Mouse (Mus musculus): ENCODE measurements at regions not wholly inside any gene's neighbourhood (a gene's known extent, or its start where the extent isn't known, plus 50 kb on each side); places are given as distances from the start of the nearest gene placed in this dataset.

DNA sequence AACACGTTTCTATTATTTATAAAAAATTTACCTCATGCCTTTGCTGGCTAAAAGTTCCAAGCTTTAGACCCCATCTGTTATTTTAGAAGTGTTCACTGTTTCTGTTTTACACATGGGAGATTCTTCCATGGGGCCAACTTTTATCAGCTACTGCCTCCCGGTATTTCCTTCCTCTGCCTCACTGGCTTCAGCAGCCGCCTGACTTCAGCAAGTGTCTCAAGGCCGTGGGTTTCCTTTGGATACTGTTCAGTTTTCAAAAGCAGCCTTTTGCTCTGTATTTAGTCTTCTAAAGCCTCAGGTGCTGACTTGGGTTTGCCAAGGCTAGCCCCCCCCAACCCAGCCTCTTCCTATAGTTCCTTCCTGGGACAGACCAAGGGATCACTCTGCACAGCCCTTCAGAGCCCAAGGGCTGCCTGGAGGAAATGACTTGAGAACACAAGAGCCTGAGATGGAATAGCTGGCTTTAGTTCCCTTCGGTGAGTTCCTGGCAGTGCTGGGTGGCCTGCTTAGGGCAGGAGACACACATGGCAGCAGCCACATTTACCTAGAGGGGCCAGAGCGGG is 75.1 kb upstream of the Itga6 start:
- Histone ChIP-seq H3K27ac (ENCODE audit: insufficient read depth, low read depth, low read length) (peak overlapping the region; percentile 64), H3K27me3 (replicated peaks; ENCODE audit: control insufficient read depth, insufficient read depth, low read length) (no peaks in the 10 kb centered on the region), H3K4me3 (ENCODE audit: insufficient read depth, low read depth, low read length) (no peak overlapping the region), H3K4me1 (ENCODE audit: control insufficient read depth, insufficient read depth, low read length) (0 out of 2 replicates have a peak, but pooled peaks cover 2% of the 10 kb centered on the region), H3K36me3 (ENCODE audit: control insufficient read depth, insufficient read depth, low read length) (no peaks in the 10 kb centered on the region)
- 74% methylated on average over 6 of the region's 6 CpGs for WGBS
- TF ChIP-seq CTCF (conservative IDR thresholded peaks at IDR 0.05; ENCODE audit: insufficient read depth, insufficient read length, low read depth, low read length) (no peak), POLR2A (IDR thresholded peaks at IDR 0.05; ENCODE audit: low read depth, low read length) (no peak)
- DNase-seq, result peak; percentile 25

DNA sequence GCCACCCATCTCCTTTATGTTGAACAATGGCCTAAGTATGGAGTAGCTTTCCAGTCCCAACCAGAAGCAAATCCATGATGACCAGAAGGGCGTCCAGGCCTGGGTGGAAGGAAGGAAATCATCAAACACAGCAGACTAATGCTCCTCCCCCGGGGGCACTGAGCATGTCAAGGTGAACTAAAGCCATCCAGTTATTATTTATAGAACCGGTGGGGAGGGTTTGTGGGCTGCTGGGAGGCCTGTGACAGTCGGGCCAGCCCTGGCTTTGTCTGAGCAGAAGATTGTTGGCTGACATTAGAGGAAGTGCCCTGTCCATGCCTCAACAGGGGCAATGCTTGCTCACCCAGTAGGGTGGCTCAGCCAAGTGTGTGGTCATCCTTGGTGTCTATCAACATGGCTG is 74.5 kb upstream of the Itga6 start:
- Histone ChIP-seq H3K4me3 (ENCODE audit: insufficient read depth, low read depth, low read length) (no peak overlapping the region), H3K36me3 (ENCODE audit: control insufficient read depth, insufficient read depth, low read length) (no peaks in the 10 kb centered on the region), H3K27ac (ENCODE audit: insufficient read depth, low read depth, low read length) (peak overlapping the region; percentile 64; the same call in 1 of the 2 replicates), H3K27me3 (replicated peaks; ENCODE audit: control insufficient read depth, insufficient read depth, low read length) (no peaks in the 10 kb centered on the region), H3K4me1 (ENCODE audit: control insufficient read depth, insufficient read depth, low read length) (0 out of 2 replicates have a peak, but pooled peaks cover 2% of the 10 kb centered on the region)
- peak; percentile 80 for DNase-seq
- TF ChIP-seq POLR2A (IDR thresholded peaks at IDR 0.05; ENCODE audit: low read depth, low read length) (no peak), CTCF (conservative IDR thresholded peaks at IDR 0.05; ENCODE audit: insufficient read depth, insufficient read length, low read depth, low read length) (no peak)
- WGBS, result 54% methylated on average over 4 of the region's 4 CpGs

DNA sequence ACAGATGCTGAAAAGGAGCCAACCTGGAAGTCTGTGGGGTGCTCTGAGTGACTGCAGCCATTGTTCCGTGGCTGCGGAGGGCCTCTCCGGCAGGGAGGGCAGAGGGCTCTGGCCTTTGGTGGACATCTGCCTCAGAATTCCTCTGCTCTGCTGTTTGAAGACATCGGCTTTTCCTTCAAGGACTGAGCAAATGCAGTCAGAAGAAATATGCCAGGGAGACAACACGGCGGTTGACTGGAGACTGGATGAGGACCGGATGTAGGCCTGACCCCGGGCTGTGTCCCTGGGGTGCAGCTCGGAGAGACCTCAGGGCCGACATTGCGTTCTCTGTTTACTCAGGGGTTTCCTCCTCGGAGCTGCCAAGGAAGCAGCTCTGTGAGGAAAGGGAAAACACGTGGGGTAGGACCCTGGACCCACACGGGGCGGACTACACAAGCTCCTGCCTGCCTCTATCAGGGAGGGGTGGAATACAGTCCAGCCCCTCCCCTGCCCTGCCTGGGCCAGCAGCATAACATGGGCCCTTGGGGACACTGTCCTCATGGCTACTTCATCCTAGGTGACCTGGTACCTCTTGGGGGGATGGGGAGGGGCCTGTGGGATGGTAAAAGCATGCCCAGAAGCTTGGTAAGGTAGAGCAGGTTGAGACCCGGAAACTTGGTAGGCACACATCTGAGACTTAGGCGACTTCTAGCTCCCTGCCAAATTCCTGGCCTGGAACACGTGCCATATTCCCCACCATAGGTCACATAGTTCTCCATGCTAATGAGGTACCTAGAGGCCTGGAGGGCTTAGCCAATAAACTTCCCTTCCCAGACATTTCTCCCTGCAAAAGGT is 72.1 kb upstream of the Itga6 start:
- TF ChIP-seq POLR2A (IDR thresholded peaks at IDR 0.05; ENCODE audit: low read depth, low read length) (no peak), CTCF (conservative IDR thresholded peaks at IDR 0.05; ENCODE audit: insufficient read depth, insufficient read length, low read depth, low read length) (no peak)

DNA sequence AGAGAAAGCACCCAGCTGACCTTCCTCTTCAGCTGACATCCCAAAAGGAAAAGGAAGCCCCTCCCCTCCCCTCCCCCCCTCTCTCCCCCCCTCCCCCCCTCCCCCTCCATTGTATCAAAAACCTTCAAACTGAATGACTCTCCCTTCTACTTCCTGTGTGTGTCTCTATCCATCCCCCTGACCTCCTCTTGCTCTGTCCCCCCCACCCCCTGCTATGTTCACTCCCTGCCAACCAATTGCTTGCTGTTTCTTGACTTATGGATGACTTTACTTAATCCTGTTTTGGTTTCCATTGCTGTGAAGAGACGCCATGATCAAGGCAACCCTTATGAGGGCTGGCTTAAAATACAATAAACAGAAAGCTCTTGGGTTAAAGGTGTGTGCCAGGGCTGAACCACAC is 64.7 kb upstream of the Itga6 start:
- 58% methylated on average over 1 of the region's 1 CpGs for WGBS
- TF ChIP-seq POLR2A (IDR thresholded peaks at IDR 0.05; ENCODE audit: low read depth, low read length) (no peak), CTCF (conservative IDR thresholded peaks at IDR 0.05; ENCODE audit: insufficient read depth, insufficient read length, low read depth, low read length) (no peak)
- H3K36me3 ChIP-seq (ENCODE audit: control insufficient read depth, insufficient read depth, low read length), result no peaks in the 10 kb centered on the region
- no peak overlapping the region for H3K4me3 ChIP-seq (ENCODE audit: insufficient read depth, low read depth, low read length)
- H3K27ac ChIP-seq (ENCODE audit: insufficient read depth, low read depth, low read length), result no peak overlapping the region
- H3K27me3 ChIP-seq (replicated peaks; ENCODE audit: control insufficient read depth, insufficient read depth, low read length), result no peaks in the 10 kb centered on the region
- DNase-seq, result no peak
- H3K4me1 ChIP-seq (ENCODE audit: control insufficient read depth, insufficient read depth, low read length), result peaks cover 5% of the 10 kb centered on the region; the same call in 1 of the 2 replicates

More for the DNA sequence above, 72.1 kb upstream of the Itga6 start:
- Histone ChIP-seq H3K36me3 (ENCODE audit: control insufficient read depth, insufficient read depth, low read length) (no peaks in the 10 kb centered on the region), H3K27me3 (replicated peaks; ENCODE audit: control insufficient read depth, insufficient read depth, low read length) (no peaks in the 10 kb centered on the region), H3K4me1 (ENCODE audit: control insufficient read depth, insufficient read depth, low read length) (0 out of 2 replicates have a peak, but pooled peaks cover 2% of the 10 kb centered on the region), H3K4me3 (ENCODE audit: insufficient read depth, low read depth, low read length) (no peak overlapping the region), H3K27ac (ENCODE audit: insufficient read depth, low read depth, low read length) (peak overlapping the region; percentile 51)
- WGBS, result 41% methylated on average over 18 of the region's 18 CpGs
- peak; percentile 91 for DNase-seq

DNA sequence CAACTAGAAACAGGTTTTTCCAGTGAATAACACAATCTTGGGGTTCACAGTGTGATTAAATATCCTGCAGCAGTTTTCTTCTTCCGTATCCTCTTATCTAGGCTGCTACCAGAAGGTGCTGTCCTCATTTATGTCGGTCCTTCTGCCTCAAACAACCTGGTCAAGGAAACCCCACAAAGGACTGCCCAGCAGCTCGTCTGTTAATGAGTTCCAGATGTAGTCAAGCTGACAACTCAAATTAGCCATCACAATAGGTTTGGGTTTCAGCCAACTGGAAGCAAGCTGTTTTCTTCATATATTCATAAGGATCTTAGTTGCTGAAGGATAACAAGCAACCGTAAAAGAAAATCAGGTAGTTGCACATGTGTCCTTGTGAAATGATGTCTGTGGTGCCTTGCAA is 64.3 kb upstream of the Itga6 start:
- Histone ChIP-seq H3K27me3 (replicated peaks; ENCODE audit: control insufficient read depth, insufficient read depth, low read length) (no peaks in the 10 kb centered on the region), H3K27ac (ENCODE audit: insufficient read depth, low read depth, low read length) (no peak overlapping the region), H3K4me1 (ENCODE audit: control insufficient read depth, insufficient read depth, low read length) (peaks cover 5% of the 10 kb centered on the region; the same call in 1 of the 2 replicates), H3K36me3 (ENCODE audit: control insufficient read depth, insufficient read depth, low read length) (no peaks in the 10 kb centered on the region), H3K4me3 (ENCODE audit: insufficient read depth, low read depth, low read length) (no peak overlapping the region)
- 70% methylated on average over 4 of the region's 4 CpGs for WGBS
- no peak for TF ChIP-seq POLR2A (IDR thresholded peaks at IDR 0.05; ENCODE audit: low read depth, low read length)
- no peak for DNase-seq

DNA sequence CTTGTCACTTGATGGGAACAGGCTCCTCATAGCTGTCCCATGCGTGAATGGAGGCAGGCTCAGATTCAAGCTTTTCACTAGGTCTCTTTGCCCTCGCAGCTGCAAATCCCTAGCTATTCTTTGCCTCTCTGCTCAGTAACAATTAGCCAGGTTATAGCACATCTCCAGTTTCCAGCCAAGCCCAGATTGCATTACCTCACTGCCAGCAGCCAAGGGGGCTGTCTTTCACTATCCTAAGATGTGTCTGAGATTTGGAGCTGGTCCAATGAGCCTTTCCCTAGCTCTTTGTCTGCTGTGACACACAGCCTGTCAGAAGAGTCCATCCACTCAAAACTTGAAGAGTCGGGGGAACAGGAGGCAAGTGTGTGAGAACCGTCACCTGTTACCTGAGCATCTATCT is 62.0 kb upstream of the Itga6 start:
- H3K36me3 ChIP-seq (ENCODE audit: control insufficient read depth, insufficient read depth, low read length), result no peaks in the 10 kb centered on the region
- H3K4me1 ChIP-seq (ENCODE audit: control insufficient read depth, insufficient read depth, low read length), result peaks cover 5% of the 10 kb centered on the region; the same call in 1 of the 2 replicates
- H3K4me3 ChIP-seq (ENCODE audit: insufficient read depth, low read depth, low read length), result no peak overlapping the region
- H3K27me3 ChIP-seq (replicated peaks; ENCODE audit: control insufficient read depth, insufficient read depth, low read length), result no peaks in the 10 kb centered on the region
- no peak for DNase-seq
- TF ChIP-seq POLR2A (IDR thresholded peaks at IDR 0.05; ENCODE audit: low read depth, low read length) (no peak), CTCF (conservative IDR thresholded peaks at IDR 0.05; ENCODE audit: insufficient read depth, insufficient read length, low read depth, low read length) (no peak)
- 83% methylated on average over 4 of the region's 4 CpGs for WGBS
- no peak overlapping the region for H3K27ac ChIP-seq (ENCODE audit: insufficient read depth, low read depth, low read length)

DNA sequence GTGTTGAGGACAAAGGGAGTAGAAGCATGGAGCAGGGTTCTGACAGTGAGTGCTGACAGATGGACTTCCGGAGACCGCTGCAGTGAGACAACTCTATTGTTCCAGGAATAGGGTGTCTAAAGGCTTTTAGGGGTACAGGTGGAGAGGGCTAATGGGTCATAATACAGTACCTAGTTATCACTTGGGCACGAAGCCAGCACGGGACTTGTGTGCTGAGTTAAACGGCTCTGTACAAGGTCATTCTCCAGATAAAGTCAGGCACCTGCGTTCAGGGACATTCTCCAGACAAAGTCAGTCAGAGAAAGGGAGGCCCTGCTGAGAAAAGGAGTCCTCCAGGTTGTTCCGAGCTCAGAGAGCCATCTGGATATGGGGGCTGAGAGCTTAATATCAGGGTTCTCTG is 60.2 kb upstream of the Itga6 start:
- Histone ChIP-seq H3K4me1 (ENCODE audit: control insufficient read depth, insufficient read depth, low read length) (peaks cover 5% of the 10 kb centered on the region; the same call in 1 of the 2 replicates), H3K36me3 (ENCODE audit: control insufficient read depth, insufficient read depth, low read length) (no peaks in the 10 kb centered on the region), H3K27me3 (replicated peaks; ENCODE audit: control insufficient read depth, insufficient read depth, low read length) (no peaks in the 10 kb centered on the region), H3K27ac (ENCODE audit: insufficient read depth, low read depth, low read length) (no peak overlapping the region), H3K4me3 (ENCODE audit: insufficient read depth, low read depth, low read length) (no peak overlapping the region)
- no peak for DNase-seq
- 75% methylated on average over 7 of the region's 7 CpGs for WGBS
- TF ChIP-seq CTCF (conservative IDR thresholded peaks at IDR 0.05; ENCODE audit: insufficient read depth, insufficient read length, low read depth, low read length) (no peak), POLR2A (IDR thresholded peaks at IDR 0.05; ENCODE audit: low read depth, low read length) (no peak)

Measured in kidney, adult 2 months (tissue).